Comparison of ENCODE assay signal across 16 mouse cellular contexts in the genomic region with DNA sequence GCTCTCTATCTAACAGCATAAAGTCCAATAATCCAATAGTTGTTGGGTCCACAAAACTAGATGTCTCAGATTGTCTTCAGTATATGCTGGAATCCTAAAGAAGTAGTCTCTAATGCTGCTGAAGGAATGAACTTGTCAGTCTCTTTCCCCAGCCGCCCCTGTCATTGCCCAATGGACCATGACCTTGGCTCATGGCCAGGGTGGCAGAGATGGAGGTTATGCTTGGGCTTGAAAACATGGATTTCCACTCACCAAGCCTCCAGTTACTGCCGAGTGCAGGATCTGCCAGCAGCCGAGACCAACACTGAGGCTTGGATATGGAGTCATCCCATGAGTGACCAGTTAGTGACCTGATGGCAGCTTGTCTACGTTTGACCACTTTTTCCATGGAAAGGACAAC. TPM values are rescaled to one million over a fixed set of nuclear protein-coding genes. Genes with fewer than 3 reads are reported as not detected.
A peak's percentile ranks its signal among the peaks of the same experiment; 100 is the strongest.
DNase-seq lines count a peak whose midpoint lies in the region; ATAC-seq and TF ChIP-seq lines count a peak whose summit lies in the region.
"Had no signal": no experiment of that assay in that cellular context is flagged by ENCODE, and none has a peak within 500 bp of the region (broad histone marks: within the 10 kb centered on the region; RNA-seq: fewer than 3 reads in every experiment).

No protein-coding gene starts in this region.

- TF ChIP-seq CTCF in left cerebral cortex, adult 2 months (IDR thresholded peaks at IDR 0.05): no peak

- H3K9me3 ChIP-seq in midbrain, embryonic 13.5 days: no peaks in the 10 kb centered on the region
- no peaks in the 10 kb centered on the region for H3K9me3 ChIP-seq in midbrain, embryonic 10.5 days (replicated peaks)
- H3K9me3 ChIP-seq: hindbrain, embryonic 15.5 days; limb, embryonic 15.5 days; megakaryocyte, embryonic 14.5 days had no signal

- H3K36me3 ChIP-seq in midbrain, embryonic 13.5 days: no peaks in the 10 kb centered on the region
- H3K36me3 ChIP-seq in midbrain, embryonic 10.5 days: no peaks in the 10 kb centered on the region
- H3K36me3 ChIP-seq: hindbrain, embryonic 15.5 days; limb, embryonic 15.5 days had no signal

- H3K27ac ChIP-seq in left cerebral cortex, adult 2 months: no peak overlapping the region
- no peak overlapping the region for H3K27ac ChIP-seq in midbrain, embryonic 13.5 days
- no peak overlapping the region for H3K27ac ChIP-seq in midbrain, embryonic 10.5 days (replicated peaks)
- H3K27ac ChIP-seq: hindbrain, embryonic 15.5 days; kidney, postnatal 0 days; limb, embryonic 15.5 days had no signal

- ATAC-seq in midbrain, embryonic 13.5 days: no peak

- no peaks in the 10 kb centered on the region for H3K27me3 ChIP-seq in midbrain, embryonic 13.5 days
- H3K27me3 ChIP-seq in midbrain, embryonic 10.5 days (ENCODE audit: low read depth, poor library complexity, severe bottlenecking): no peaks in the 10 kb centered on the region
- H3K27me3 ChIP-seq: hindbrain, embryonic 15.5 days; limb, embryonic 15.5 days had no signal

- peak; percentile 38 for DNase-seq in left cerebral cortex, postnatal 4 days
- DNase-seq in left cerebral cortex, adult 2 months (ENCODE audit: extremely low spot score in 1 of 2, low spot score in 2 of 2): no peak
- DNase-seq in 416B (ENCODE audit: low read depth): peak; percentile 65
- peak; percentile 69 to 94 for DNase-seq in adrenal gland, adult (ENCODE audit: inconsistent age in 2 of 2, low spot score in 1 of 2)
- DNase-seq in adrenal gland, postnatal 4 days (ENCODE audit: low spot score in 2 of 2): peak; percentile 44 to 58
- DNase-seq in right cerebral cortex, postnatal 25 days: no peak
- DNase-seq in midbrain, embryonic 10.5 days (ENCODE audit: low spot score): no peak
- DNase-seq: cerebellum, adult 9-10 months; heart, postnatal 10 days; thymus, postnatal 4 days had no signal

- 78% methylated on average over 4 of the region's 4 CpGs for WGBS in midbrain, embryonic 13.5 days
- 82% methylated on average over 4 of the region's 4 CpGs for WGBS in midbrain, embryonic 10.5 days

- no peak overlapping the region for H3K4me3 ChIP-seq in left cerebral cortex, adult 2 months
- H3K4me3 ChIP-seq in midbrain, embryonic 13.5 days (replicated peaks): no peak overlapping the region
- H3K4me3 ChIP-seq in midbrain, embryonic 10.5 days: no peak overlapping the region
- H3K4me3 ChIP-seq: hindbrain, embryonic 15.5 days; limb, embryonic 15.5 days; megakaryocyte, embryonic 14.5 days had no signal

- intact Hi-C loops in left cerebral cortex, postnatal 4 days (cut with DNase I): no loop called here
- intact Hi-C loops in left cerebral cortex, adult 2 months (cut with DNase I): no loop called here

- H3K4me1 ChIP-seq in midbrain, embryonic 13.5 days (replicated peaks): no peaks in the 10 kb centered on the region
- H3K4me1 ChIP-seq in midbrain, embryonic 10.5 days: no peaks in the 10 kb centered on the region
- H3K4me1 ChIP-seq: hindbrain, embryonic 15.5 days; limb, embryonic 15.5 days; megakaryocyte, embryonic 14.5 days had no signal

- no peak overlapping the region for H3K9ac ChIP-seq in midbrain, embryonic 13.5 days (replicated peaks)
- H3K9ac ChIP-seq: hindbrain, embryonic 15.5 days; limb, embryonic 15.5 days had no signal

- H3K4me2 ChIP-seq in midbrain, embryonic 13.5 days (replicated peaks): no peak overlapping the region
- H3K4me2 ChIP-seq: hindbrain, embryonic 15.5 days; limb, embryonic 15.5 days had no signal

RNA-seq across cellular contexts. Expression of a gene that starts 9.3 kb away (rescaled TPM):
- total RNA-seq in left cerebral cortex, postnatal 4 days (2021): 10 to 100 TPM; 27.9 to 28.4 TPM
- total RNA-seq in left cerebral cortex, adult 2 months (2021): 100 to 1,000 TPM in 1 of 2 experiments, 10 to 100 TPM in 1; 86.6 to 110 TPM
- 10 to 100 TPM; 30.0 to 30.6 TPM for total RNA-seq in adrenal gland, postnatal 4 days (2021)
- 24.9 and 26.6 TPM in 2 replicates for polyA plus RNA-seq in midbrain, embryonic 13.5 days (2015; fragmentation: Nextera tagmentation; extraction: Ambion mirVana)
- 22.7 and 23.2 TPM in 2 replicates for polyA plus RNA-seq in midbrain, embryonic 10.5 days (2016; fragmentation: Nextera tagmentation; extraction: Ambion mirVana)

RNA-seq across cellular contexts. Expression of a gene that starts 41.3 kb away (rescaled TPM):
- total RNA-seq in left cerebral cortex, postnatal 4 days (2021): 1 to 10 TPM; 4.0 to 4.2 TPM
- total RNA-seq in left cerebral cortex, adult 2 months (2021): under 1 TPM; 0.43 to 0.47 TPM
- total RNA-seq in adrenal gland, postnatal 4 days (2021): 10 to 100 TPM; 20.6 to 26.8 TPM
- 20.1 and 21.1 TPM in 2 replicates for polyA plus RNA-seq in midbrain, embryonic 13.5 days (2015; fragmentation: Nextera tagmentation; extraction: Ambion mirVana)
- 71.0 and 77.2 TPM in 2 replicates for polyA plus RNA-seq in midbrain, embryonic 10.5 days (2016; fragmentation: Nextera tagmentation; extraction: Ambion mirVana)
- total RNA-seq: gastrocnemius, adult 8-10 months had no signal

Comparison
In these comparisons a context has a peak if more than half of its experiments do, and no peak if none do; other contexts are left out.
1. DNase-seq: peak in left cerebral cortex, postnatal 4 days (single experiment), 416B (single experiment), adrenal gland, adult (2 of 2) and adrenal gland, postnatal 4 days (2 of 2); none in left cerebral cortex, adult 2 months (0 of 2), right cerebral cortex, postnatal 25 days (single experiment) and midbrain, embryonic 10.5 days (single experiment).
2. RNA of a gene that starts 41.3 kb away (total RNA-seq): 20.6 to 26.8 TPM in adrenal gland, postnatal 4 days; 4.0 to 4.2 TPM in left cerebral cortex, postnatal 4 days and 0.43 to 0.47 TPM in left cerebral cortex, adult 2 months; every median in the first group is over 4 times any median in the second.